Mouse (Mus musculus) olfactory bulb, adult 2 months (tissue): ENCODE measurements around the gene Optn.

Source experiments
- CTCF ChIP-seq: fragments of 200-500 bp; IDR thresholded peaks from 2 replicates; pipeline ENCODE4 v1.5.1; 2012; ENCODE audit warnings: low read depth, mild to moderate bottlenecking, low read length, moderate library complexity; ENCODE audit not compliant: insufficient read depth
- POLR2A ChIP-seq: fragments of 200-500 bp; IDR thresholded peaks from 2 replicates; pipeline ENCODE4 v1.6.1; 2012; ENCODE audit warnings: mild to moderate bottlenecking, low read depth, low read length, moderate library complexity; ENCODE audit not compliant: insufficient read depth

DNA sequence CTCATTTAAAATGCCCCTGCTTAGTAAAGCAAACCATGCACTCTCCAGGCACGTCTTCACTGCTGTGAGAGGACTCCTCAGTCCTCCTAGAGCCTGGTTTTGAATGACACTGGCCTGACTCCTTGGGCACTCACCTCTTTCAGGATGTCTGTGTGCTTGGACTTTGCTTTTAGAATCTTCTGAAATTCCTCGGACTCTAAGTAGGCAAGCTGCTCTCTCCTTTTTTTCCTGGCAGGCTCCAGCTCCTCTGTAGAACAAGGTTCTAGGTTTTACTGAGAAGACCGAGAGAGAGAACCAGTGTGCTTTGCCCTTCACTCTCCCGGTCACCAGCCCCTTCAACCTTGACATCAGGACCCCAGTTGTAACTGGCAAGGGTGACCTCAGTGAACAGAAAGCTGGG is 69.4 kb downstream of the Optn start:
- TF ChIP-seq POLR2A, result no peak
- no peak for TF ChIP-seq CTCF
